Mouse (Mus musculus): ENCODE measurements around the gene Pfpl. TPM values are rescaled to one million over a fixed set of nuclear protein-coding genes. Genes with fewer than 3 reads are reported as not detected.

Pfpl gene
- polyA plus RNA-seq, 1 experiment, result not detected

GRCm38 (mm10) chr19:12473201-12473641 lies 45.5 kb downstream of the Pfpl start:
- TF ChIP-seq CTCF (IDR thresholded peaks at IDR 0.05; ENCODE audit: extremely low read depth, insufficient read depth, low read length) (no peak), POLR2A (IDR thresholded peaks at IDR 0.05; ENCODE audit: extremely low read depth, insufficient read depth, low read length) (no peak)
- H3K27ac ChIP-seq (ENCODE audit: insufficient read depth, low read length), result no peak overlapping the region
- no peak overlapping the region for H3K4me3 ChIP-seq (ENCODE audit: insufficient read depth, low read length)
- H3K4me1 ChIP-seq (ENCODE audit: control insufficient read depth, insufficient read depth, low read length), result peaks cover 8% of the 10 kb centered on the region; the same call in 1 of the 2 replicates

DNA sequence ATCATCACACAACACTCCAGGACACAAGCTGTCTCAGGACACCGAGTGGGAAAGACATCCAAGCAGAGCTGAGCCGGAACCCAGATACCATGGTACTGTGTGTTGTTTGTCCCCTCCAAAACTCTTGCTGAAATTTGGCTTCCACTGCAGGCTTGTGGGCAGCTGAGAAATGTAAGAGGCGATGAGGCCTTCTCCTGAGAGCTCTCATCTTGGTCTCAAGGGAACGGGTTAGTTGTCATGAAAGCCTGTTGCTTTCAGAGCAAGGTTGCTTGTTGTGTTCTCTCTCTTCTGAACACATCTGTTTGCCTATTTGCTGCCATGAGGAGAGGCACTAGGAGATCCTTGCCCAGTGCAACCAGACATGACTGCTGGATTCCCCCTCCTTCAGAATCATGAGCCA lies 46.2 kb downstream of the Pfpl start:
- no peak for TF ChIP-seq CTCF (IDR thresholded peaks at IDR 0.05; ENCODE audit: extremely low read depth, insufficient read depth, low read length)
- TF ChIP-seq POLR2A (IDR thresholded peaks at IDR 0.05; ENCODE audit: extremely low read depth, insufficient read depth, low read length), result no peak
- no peak overlapping the region for H3K27ac ChIP-seq (ENCODE audit: insufficient read depth, low read length)
- peaks cover 8% of the 10 kb centered on the region; the same call in 1 of the 2 replicates for H3K4me1 ChIP-seq (ENCODE audit: control insufficient read depth, insufficient read depth, low read length)

DNA sequence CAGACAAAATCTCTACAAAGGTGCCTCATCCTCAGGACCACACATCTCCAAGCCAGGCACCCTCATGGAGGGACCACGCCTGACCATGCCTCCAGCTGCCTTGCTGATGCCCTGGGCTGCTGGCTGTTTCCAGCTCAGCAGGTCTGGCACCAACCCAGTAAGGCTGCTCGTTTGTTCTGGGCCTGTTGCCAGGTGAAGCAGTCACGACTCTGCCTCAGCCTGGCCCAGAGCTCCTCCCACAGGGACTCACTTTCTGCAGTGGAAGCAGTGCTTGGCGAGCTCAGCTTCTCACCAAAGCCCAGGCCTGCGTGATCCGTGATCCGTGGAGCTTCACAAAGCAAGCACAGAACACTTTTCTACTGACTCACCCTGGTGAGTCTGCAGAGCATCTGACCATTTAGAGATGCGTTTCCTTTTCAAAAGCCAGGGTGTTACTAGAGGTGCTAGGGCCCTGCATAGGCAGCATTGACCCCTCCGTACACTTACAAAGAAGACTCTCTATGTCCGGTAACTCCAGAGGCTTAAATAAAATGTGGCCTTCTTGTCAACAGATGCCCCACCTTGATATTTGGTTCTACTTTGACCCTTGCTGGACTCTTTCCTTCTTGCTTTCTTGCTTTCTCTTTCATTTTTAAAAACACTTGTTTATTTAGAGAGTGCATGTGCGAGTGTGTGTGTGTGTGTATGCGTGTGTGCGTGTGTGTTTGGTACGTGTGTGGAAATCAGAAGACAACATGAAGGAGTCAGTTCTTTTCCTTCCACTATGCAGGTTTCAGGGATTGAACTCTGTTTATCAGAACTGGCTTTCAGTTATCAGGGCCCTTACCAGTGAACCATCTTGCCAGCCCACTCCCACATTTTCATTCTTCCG lies 47.9 kb downstream of the Pfpl start:
- H3K4me3 ChIP-seq (ENCODE audit: insufficient read depth, low read length), result no peak overlapping the region
- H3K4me1 ChIP-seq (ENCODE audit: control insufficient read depth, insufficient read depth, low read length), result peaks cover 8% of the 10 kb centered on the region; the same call in 1 of the 2 replicates
- H3K27ac ChIP-seq (ENCODE audit: insufficient read depth, low read length), result peak overlapping the region; percentile 32
- TF ChIP-seq CTCF (IDR thresholded peaks at IDR 0.05; ENCODE audit: extremely low read depth, insufficient read depth, low read length) (no peak), POLR2A (IDR thresholded peaks at IDR 0.05; ENCODE audit: extremely low read depth, insufficient read depth, low read length) (peak; percentile 57; the same call in 1 of the 2 replicates)

More for the DNA sequence above, 46.2 kb downstream of the Pfpl start:
- no peak overlapping the region for H3K4me3 ChIP-seq (ENCODE audit: insufficient read depth, low read length)

- 0 out of 2 replicates have a peak overlapping the region, but pooled peaks have one; percentile 48 for H3K27ac ChIP-seq (ENCODE audit: insufficient read depth, low read length)
- H3K4me1 ChIP-seq (ENCODE audit: control insufficient read depth, insufficient read depth, low read length), result peaks cover 8% of the 10 kb centered on the region; the same call in 1 of the 2 replicates
- no peak for TF ChIP-seq CTCF (IDR thresholded peaks at IDR 0.05; ENCODE audit: extremely low read depth, insufficient read depth, low read length)
- no peak for TF ChIP-seq POLR2A (IDR thresholded peaks at IDR 0.05; ENCODE audit: extremely low read depth, insufficient read depth, low read length)
- no peak overlapping the region for H3K4me3 ChIP-seq (ENCODE audit: insufficient read depth, low read length)
These were observed 49.1 kb downstream of the Pfpl start for GRCm38 (mm10) chr19:12476721-12477270.

GRCm38 (mm10) chr19:12478369-12478768 lies 50.7 kb downstream of the Pfpl start:
- TF ChIP-seq POLR2A (IDR thresholded peaks at IDR 0.05; ENCODE audit: extremely low read depth, insufficient read depth, low read length) (no peak), CTCF (IDR thresholded peaks at IDR 0.05; ENCODE audit: extremely low read depth, insufficient read depth, low read length) (no peak)
- no peak overlapping the region for H3K27ac ChIP-seq (ENCODE audit: insufficient read depth, low read length)
- peaks cover 8% of the 10 kb centered on the region; the same call in 1 of the 2 replicates for H3K4me1 ChIP-seq (ENCODE audit: control insufficient read depth, insufficient read depth, low read length)
- H3K4me3 ChIP-seq (ENCODE audit: insufficient read depth, low read length), result no peak overlapping the region

Other genes starting within 250 kb of the Pfpl start
- 0.04 TPM in 1 of 2 replicates, not detected in the other for gene Olfr1431, start 227.3 kb upstream of the Pfpl start, polyA plus RNA-seq (2012; rRNA removed)
- not detected in 2 replicates for gene Olfr1432, start 195.3 kb upstream of the Pfpl start, polyA plus RNA-seq (2012; rRNA removed)
- gene Olfr262, start 186.2 kb upstream of the Pfpl start, polyA plus RNA-seq (2012; rRNA removed), result not detected in 2 replicates
- gene Olfr235, start 166.9 kb upstream of the Pfpl start, polyA plus RNA-seq (2012; rRNA removed), result 0.08 and 0.09 TPM in 2 replicates
- gene Olfr1434, start 148.1 kb upstream of the Pfpl start, polyA plus RNA-seq (2012; rRNA removed), result not detected in 2 replicates
- gene Olfr1436, start 128.8 kb upstream of the Pfpl start, polyA plus RNA-seq (2012; rRNA removed), result not detected in 2 replicates
- gene Olfr1437, start 102.8 kb upstream of the Pfpl start, polyA plus RNA-seq (2012; rRNA removed), result 0.06 TPM in 1 of 2 replicates, not detected in the other
- 0.02 TPM in 1 of 2 replicates, not detected in the other for gene Olfr1438-ps1, start 92.0 kb upstream of the Pfpl start, polyA plus RNA-seq (2012; rRNA removed)
- gene Olfr1440, start 40.6 kb upstream of the Pfpl start, polyA plus RNA-seq (2012; rRNA removed), result not detected in 2 replicates
- not detected in 2 replicates for gene Olfr1441, start 10.5 kb upstream of the Pfpl start, polyA plus RNA-seq (2012; rRNA removed)
- gene Mpeg1, start 32.9 kb downstream of the Pfpl start, polyA plus RNA-seq (2012; rRNA removed), result 11.9 and 13.0 TPM in 2 replicates
- 20.8 and 23.2 TPM in 2 replicates for gene Dtx4, start 73.5 kb downstream of the Pfpl start, polyA plus RNA-seq (2012; rRNA removed)
- 1.2 and 1.4 TPM in 2 replicates for gene Fam111a, start 117.8 kb downstream of the Pfpl start, polyA plus RNA-seq (2012; rRNA removed)
- 0.10 and 0.26 TPM in 2 replicates for gene Gm4952, start 172.1 kb downstream of the Pfpl start, polyA plus RNA-seq (2012; rRNA removed)
- not detected in 2 replicates for gene Glyat, start 205.4 kb downstream of the Pfpl start, polyA plus RNA-seq (2012; rRNA removed)
- gene Olfr1442, start 242.5 kb downstream of the Pfpl start, polyA plus RNA-seq (2012; rRNA removed), result not detected in 2 replicates

Data from cortical plate, adult 2 months (tissue).